Mouse (Mus musculus): ENCODE data around the gene Chd9.

Gene Chd9

GRCm38 (mm10) chr8:90828181-90828986, at the start of gene Chd9:
TSS of gene Chd9 (plus strand) at chr8:90828352.
- DNase-seq (ENCODE audit: low spot score in 2 of 2) = peak; percentile 88 to 93

GRCm38 (mm10) chr8:90791616-90792015, 36.5 kb upstream of the Chd9 start:
- no peak for DNase-seq (ENCODE audit: low spot score in 2 of 2)

GRCm38 (mm10) chr8:90793710-90794109, 34.4 kb upstream of the Chd9 start:
- DNase-seq (ENCODE audit: low spot score in 2 of 2) = peak; percentile 55 to 70

GRCm38 (mm10) chr8:90794990-90795861, 32.9 kb upstream of the Chd9 start:
- peak; percentile 79 to 82 for DNase-seq (ENCODE audit: low spot score in 2 of 2)

- no peak for DNase-seq (ENCODE audit: low spot score in 2 of 2)
Measured at GRCm38 (mm10) chr8:90799473-90799872, 28.7 kb upstream of the Chd9 start.

- DNase-seq (ENCODE audit: low spot score in 2 of 2) = no peak
Measured at GRCm38 (mm10) chr8:90813602-90814320, 14.4 kb upstream of the Chd9 start.

- no peak for DNase-seq (ENCODE audit: low spot score in 2 of 2)
Measured at GRCm38 (mm10) chr8:90816061-90816882, 11.9 kb upstream of the Chd9 start.

GRCm38 (mm10) chr8:90817293-90817692, 10.9 kb upstream of the Chd9 start, which contains the start of gene Gm19935:
TSS of gene Gm19935 (minus strand) at chr8:90817393.
- no peak for DNase-seq (ENCODE audit: low spot score in 2 of 2)

- no peak for DNase-seq (ENCODE audit: low spot score in 2 of 2)
Measured at GRCm38 (mm10) chr8:90819561-90820320, 8.4 kb upstream of the Chd9 start.

- no peak for DNase-seq (ENCODE audit: low spot score in 2 of 2)
Measured at GRCm38 (mm10) chr8:90820321-90820696, 7.8 kb upstream of the Chd9 start.

GRCm38 (mm10) chr8:90822443-90822842, 5.7 kb upstream of the Chd9 start:
- DNase-seq (ENCODE audit: low spot score in 2 of 2) = no peak

GRCm38 (mm10) chr8:90825459-90825871, 2.7 kb upstream of the Chd9 start:
- no peak for DNase-seq (ENCODE audit: low spot score in 2 of 2)

GRCm38 (mm10) chr8:90828987-90829740, 1.0 kb downstream of the Chd9 start:
- DNase-seq (ENCODE audit: low spot score in 2 of 2) = no peak

- no peak for DNase-seq (ENCODE audit: low spot score in 2 of 2)
Measured at GRCm38 (mm10) chr8:90829825-90830224, 1.7 kb downstream of the Chd9 start.

- peak in 1 of 2 experiments; percentile 44 for DNase-seq (ENCODE audit: low spot score in 2 of 2)
Measured at GRCm38 (mm10) chr8:90830980-90831379, 2.8 kb downstream of the Chd9 start.

GRCm38 (mm10) chr8:90832576-90833289, 4.6 kb downstream of the Chd9 start:
- no peak for DNase-seq (ENCODE audit: low spot score in 2 of 2)

GRCm38 (mm10) chr8:90833628-90834320, 5.6 kb downstream of the Chd9 start:
- DNase-seq (ENCODE audit: low spot score in 2 of 2) = no peak

GRCm38 (mm10) chr8:90834321-90834672, 6.1 kb downstream of the Chd9 start:
- no peak for DNase-seq (ENCODE audit: low spot score in 2 of 2)

Measured in natural killer cell, adult 2 months (primary cell).